Mouse (Mus musculus): Measurements from ENCODE around the gene Rgs16. TPM values are rescaled to one million over a fixed set of nuclear protein-coding genes. Genes with fewer than 3 reads are reported as not detected.

Rgs16 gene
- total and polyA plus RNA-seq, 3 experiments = not detected

GRCm38 (mm10) chr1:153730671-153731070 lies 9.5 kb upstream of the Rgs16 start:
- Histone ChIP-seq H3K4me1 (ENCODE audit: control insufficient read depth in 1 of 2, insufficient read depth in 2 of 2, low read length in 2 of 2) (no peaks in the 10 kb centered on the region), H3K9me3 (replicated peaks; ENCODE audit: insufficient read depth, low read length) (no peaks in the 10 kb centered on the region), H3K4me3 (ENCODE audit: control insufficient read depth in 1 of 2, insufficient read depth in 1 of 2, low read depth in 2 of 2, low read length in 2 of 2) (no peak overlapping the region), H3K27me3 (ENCODE audit: control insufficient read depth in 1 of 2, insufficient read depth in 2 of 2, low read length in 2 of 2) (no peaks in the 10 kb centered on the region), H3K36me3 (ENCODE audit: control insufficient read depth in 1 of 2, insufficient read depth in 2 of 2, low read length in 2 of 2) (no peaks in the 10 kb centered on the region), H3K79me2 (ENCODE audit: control insufficient read depth, insufficient read depth, low read length, poor library complexity) (no peaks in the 10 kb centered on the region), H3K9ac (ENCODE audit: control insufficient read depth, low read depth, low read length, poor library complexity, severe bottlenecking) (no peak overlapping the region), H3K27ac (ENCODE audit: control insufficient read depth, low read depth, low read length) (no peak overlapping the region)
- no peak for DNase-seq (ENCODE audit: low read depth, low spot score)
- TF ChIP-seq USF1 (IDR thresholded peaks at IDR 0.05; ENCODE audit: low read depth, low read length) (no peak), ZMIZ1 (IDR thresholded peaks at IDR 0.05; ENCODE audit: low read depth, low read length) (no peak), CHD2 (IDR thresholded peaks at IDR 0.05; ENCODE audit: low read length) (no peak), BHLHE40 (IDR thresholded peaks at IDR 0.05; ENCODE audit: borderline replicate concordance, low read depth, low read length) (no peak), NELFE (IDR thresholded peaks at IDR 0.05; ENCODE audit: low read depth, low read length) (no peak), ZNF384 (IDR thresholded peaks at IDR 0.05; ENCODE audit: low read depth, low read length) (no peak), MEF2A (IDR thresholded peaks at IDR 0.05; ENCODE audit: extremely low read depth, insufficient replicate concordance, low read depth, low read length, poor library complexity, severe bottlenecking) (no peak), CTCF (IDR thresholded peaks at IDR 0.05 in 2 of 3, conservative IDR thresholded peaks at IDR 0.05 in 1 of 3; ENCODE audit: control insufficient read depth in 1 of 3, insufficient read depth in 1 of 3, low read depth in 2 of 3, low read length in 3 of 3, poor library complexity in 1 of 3, severe bottlenecking in 1 of 3) (no peak), MYB (IDR thresholded peaks at IDR 0.05; ENCODE audit: low read depth, low read length) (no peak)

- no peak for DNase-seq (ENCODE audit: low read depth, low spot score)
- H3K27me3 ChIP-seq (ENCODE audit: control insufficient read depth in 1 of 2, insufficient read depth in 2 of 2, low read length in 2 of 2) = no peaks in the 10 kb centered on the region
- H3K9ac ChIP-seq (ENCODE audit: control insufficient read depth, low read depth, low read length, poor library complexity, severe bottlenecking) = no peak overlapping the region
Measured at GRCm38 (mm10) chr1:153733181-153733580, 7.0 kb upstream of the Rgs16 start.

DNA sequence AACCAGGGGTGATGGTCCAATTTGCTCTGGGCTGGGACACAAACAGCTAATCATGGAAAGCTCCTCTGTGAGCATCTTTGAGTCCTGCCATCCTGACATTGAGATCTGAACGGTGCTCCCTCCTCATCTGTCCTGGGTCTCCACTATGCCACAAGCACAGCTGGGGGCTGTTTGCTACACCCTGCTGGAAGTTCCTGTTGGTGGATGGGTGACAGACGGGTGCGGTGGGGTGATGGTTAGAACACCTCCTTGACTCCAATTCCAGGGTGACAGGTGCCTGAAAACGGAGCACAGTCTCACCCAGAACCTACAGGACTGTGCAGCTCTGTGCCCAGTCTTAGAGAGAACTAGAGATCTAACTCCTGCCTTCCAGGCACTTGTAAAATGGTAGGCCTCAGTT lies 5.3 kb upstream of the Rgs16 start:
- H3K79me2 ChIP-seq (ENCODE audit: control insufficient read depth, insufficient read depth, low read length, poor library complexity) = no peaks in the 10 kb centered on the region
- H3K27ac ChIP-seq (ENCODE audit: control insufficient read depth, low read depth, low read length) = no peak overlapping the region
- TF ChIP-seq GATA1 (IDR thresholded peaks at IDR 0.05; ENCODE audit: low read depth, low read length) (no peak), SIN3A (IDR thresholded peaks at IDR 0.05; ENCODE audit: low read length) (no peak), TCF12 (IDR thresholded peaks at IDR 0.05; ENCODE audit: low read depth, low read length) (no peak), E2F4 (IDR thresholded peaks at IDR 0.05; ENCODE audit: borderline replicate concordance, low read depth, low read length) (no peak), CTCF (IDR thresholded peaks at IDR 0.05 in 2 of 3, conservative IDR thresholded peaks at IDR 0.05 in 1 of 3; ENCODE audit: control insufficient read depth in 1 of 3, insufficient read depth in 1 of 3, low read depth in 2 of 3, low read length in 3 of 3, poor library complexity in 1 of 3, severe bottlenecking in 1 of 3) (no peak), NELFE (IDR thresholded peaks at IDR 0.05; ENCODE audit: low read depth, low read length) (no peak)
- H3K27me3 ChIP-seq (ENCODE audit: control insufficient read depth in 1 of 2, insufficient read depth in 2 of 2, low read length in 2 of 2) = no peaks in the 10 kb centered on the region
- no peaks in the 10 kb centered on the region for H3K4me1 ChIP-seq (ENCODE audit: control insufficient read depth in 1 of 2, insufficient read depth in 2 of 2, low read length in 2 of 2)
- H3K9me3 ChIP-seq (replicated peaks; ENCODE audit: insufficient read depth, low read length) = no peaks in the 10 kb centered on the region
- H3K4me3 ChIP-seq (ENCODE audit: control insufficient read depth in 1 of 2, insufficient read depth in 1 of 2, low read depth in 2 of 2, low read length in 2 of 2) = no peak overlapping the region
- H3K36me3 ChIP-seq (ENCODE audit: control insufficient read depth in 1 of 2, insufficient read depth in 2 of 2, low read length in 2 of 2) = no peaks in the 10 kb centered on the region
- no peak for DNase-seq (ENCODE audit: low read depth, low spot score)
- no peak overlapping the region for H3K9ac ChIP-seq (ENCODE audit: control insufficient read depth, low read depth, low read length, poor library complexity, severe bottlenecking)

More at GRCm38 (mm10) chr1:153733181-153733580, 7.0 kb upstream of the Rgs16 start:
- Histone ChIP-seq H3K9me3 (replicated peaks; ENCODE audit: insufficient read depth, low read length) (no peaks in the 10 kb centered on the region), H3K79me2 (ENCODE audit: control insufficient read depth, insufficient read depth, low read length, poor library complexity) (no peaks in the 10 kb centered on the region), H3K4me3 (ENCODE audit: control insufficient read depth in 1 of 2, insufficient read depth in 1 of 2, low read depth in 2 of 2, low read length in 2 of 2) (no peak overlapping the region), H3K4me1 (ENCODE audit: control insufficient read depth in 1 of 2, insufficient read depth in 2 of 2, low read length in 2 of 2) (no peaks in the 10 kb centered on the region), H3K27ac (ENCODE audit: control insufficient read depth, low read depth, low read length) (no peak overlapping the region), H3K36me3 (ENCODE audit: control insufficient read depth in 1 of 2, insufficient read depth in 2 of 2, low read length in 2 of 2) (no peaks in the 10 kb centered on the region)
- TF ChIP-seq E2F4 (IDR thresholded peaks at IDR 0.05; ENCODE audit: borderline replicate concordance, low read depth, low read length) (no peak), MXI1 (IDR thresholded peaks at IDR 0.05; ENCODE audit: low read depth, low read length) (no peak), ZNF384 (IDR thresholded peaks at IDR 0.05; ENCODE audit: low read depth, low read length) (no peak), MYB (IDR thresholded peaks at IDR 0.05; ENCODE audit: low read depth, low read length) (no peak), TAL1 (IDR thresholded peaks at IDR 0.05; ENCODE audit: low read length) (no peak), GABPA (IDR thresholded peaks at IDR 0.05; ENCODE audit: low read depth, low read length) (no peak), USF1 (IDR thresholded peaks at IDR 0.05; ENCODE audit: low read depth, low read length) (no peak)
